Mouse (Mus musculus): ENCODE data around the gene Ins2. TPM values are rescaled to one million over a fixed set of nuclear protein-coding genes. Genes with fewer than 3 reads are reported as not detected.

The Ins2 gene
- polyA plus RNA-seq, 1 experiment: not detected

GRCm38 (mm10) chr7:142669751-142670625, 73.2 kb downstream of the Ins2 start, which contains the start of gene Gm49394:
Gm49394 (minus strand) TSS chr7:142669942.
- H3K4me1 ChIP-seq (ENCODE audit: control insufficient read depth, insufficient read depth, insufficient read length, low read length): no peaks in the 10 kb centered on the region
- H3K27ac ChIP-seq (replicated peaks; ENCODE audit: low read depth, low read length): no peak within 1 kb of the TSS
- H3K4me3 ChIP-seq (ENCODE audit: insufficient read depth, low read depth, low read length): no peak within 1 kb of the TSS

DNA sequence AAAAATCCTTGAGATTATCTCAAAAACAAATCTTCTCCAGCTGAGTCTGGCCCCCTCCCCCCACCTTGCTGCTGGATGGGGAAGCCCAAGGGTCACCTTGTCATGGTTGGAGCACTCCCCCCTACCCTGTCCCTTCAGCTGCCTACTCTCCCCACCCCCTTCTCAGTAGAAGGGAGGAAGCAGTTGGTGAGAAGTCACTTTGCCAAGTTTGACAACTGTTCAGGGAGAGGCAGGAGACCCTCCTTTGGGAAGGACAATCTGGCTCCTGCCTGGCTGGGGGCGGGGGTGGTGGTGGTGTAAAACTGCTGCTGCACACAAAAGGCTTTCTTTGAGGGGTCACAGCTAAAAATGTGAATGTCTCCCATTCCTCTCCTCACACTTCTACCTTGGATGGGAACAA, 74.9 kb downstream of the Ins2 start:
- Histone ChIP-seq H3K4me1 (ENCODE audit: control insufficient read depth, insufficient read depth, insufficient read length, low read length) (no peaks in the 10 kb centered on the region), H3K27ac (replicated peaks; ENCODE audit: low read depth, low read length) (no peak overlapping the region), H3K4me3 (ENCODE audit: insufficient read depth, low read depth, low read length) (no peak overlapping the region)

DNA sequence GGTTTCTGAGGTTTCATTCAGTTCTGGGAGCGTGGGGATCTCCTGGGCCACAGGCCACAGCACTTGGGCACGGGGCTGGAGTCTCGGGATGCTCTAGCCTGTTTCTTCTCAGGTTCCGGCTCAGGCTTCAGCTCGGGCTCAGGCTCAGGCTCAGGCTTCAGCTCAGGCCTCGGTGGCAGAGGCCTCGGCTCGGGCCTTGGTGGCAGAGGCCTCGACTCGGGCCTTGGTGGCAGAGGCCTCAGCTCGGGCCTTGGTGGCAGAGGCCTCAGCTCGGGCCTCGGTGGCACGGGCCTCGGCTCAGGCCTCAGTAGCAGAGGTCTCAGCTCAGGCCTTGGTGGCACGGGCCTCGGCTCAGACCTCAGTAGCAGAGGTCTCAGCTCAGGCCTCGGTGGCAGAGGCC, 75.7 kb downstream of the Ins2 start:
- Histone ChIP-seq H3K27ac (replicated peaks; ENCODE audit: low read depth, low read length) (no peak overlapping the region), H3K4me3 (ENCODE audit: insufficient read depth, low read depth, low read length) (no peak overlapping the region), H3K4me1 (ENCODE audit: control insufficient read depth, insufficient read depth, insufficient read length, low read length) (no peaks in the 10 kb centered on the region)

GRCm38 (mm10) chr7:142666659-142667058, 76.5 kb downstream of the Ins2 start, which contains the start of gene Igf2:
Igf2 (minus strand) TSS chr7:142666816.
- Histone ChIP-seq H3K4me3 (ENCODE audit: insufficient read depth, low read depth, low read length) (no peak within 1 kb of the TSS), H3K4me1 (ENCODE audit: control insufficient read depth, insufficient read depth, insufficient read length, low read length) (no peaks in the 10 kb centered on the region), H3K27ac (replicated peaks; ENCODE audit: low read depth, low read length) (no peak within 1 kb of the TSS)

GRCm38 (mm10) chr7:142666109-142666508, 77.1 kb downstream of the Ins2 start:
- no peak overlapping the region for H3K4me3 ChIP-seq (ENCODE audit: insufficient read depth, low read depth, low read length)
- no peaks in the 10 kb centered on the region for H3K4me1 ChIP-seq (ENCODE audit: control insufficient read depth, insufficient read depth, insufficient read length, low read length)
- H3K27ac ChIP-seq (replicated peaks; ENCODE audit: low read depth, low read length): no peak overlapping the region

- no peak overlapping the region for H3K4me3 ChIP-seq (ENCODE audit: insufficient read depth, low read depth, low read length)
- H3K27ac ChIP-seq (replicated peaks; ENCODE audit: low read depth, low read length): no peak overlapping the region
- H3K4me1 ChIP-seq (ENCODE audit: control insufficient read depth, insufficient read depth, insufficient read length, low read length): no peaks in the 10 kb centered on the region
Measured at GRCm38 (mm10) chr7:142665364-142665763, 77.8 kb downstream of the Ins2 start.

- Histone ChIP-seq H3K4me3 (ENCODE audit: insufficient read depth, low read depth, low read length) (no peak overlapping the region), H3K4me1 (ENCODE audit: control insufficient read depth, insufficient read depth, insufficient read length, low read length) (no peaks in the 10 kb centered on the region), H3K27ac (replicated peaks; ENCODE audit: low read depth, low read length) (no peak overlapping the region)
Measured at GRCm38 (mm10) chr7:142664465-142665029, 78.6 kb downstream of the Ins2 start.

DNA sequence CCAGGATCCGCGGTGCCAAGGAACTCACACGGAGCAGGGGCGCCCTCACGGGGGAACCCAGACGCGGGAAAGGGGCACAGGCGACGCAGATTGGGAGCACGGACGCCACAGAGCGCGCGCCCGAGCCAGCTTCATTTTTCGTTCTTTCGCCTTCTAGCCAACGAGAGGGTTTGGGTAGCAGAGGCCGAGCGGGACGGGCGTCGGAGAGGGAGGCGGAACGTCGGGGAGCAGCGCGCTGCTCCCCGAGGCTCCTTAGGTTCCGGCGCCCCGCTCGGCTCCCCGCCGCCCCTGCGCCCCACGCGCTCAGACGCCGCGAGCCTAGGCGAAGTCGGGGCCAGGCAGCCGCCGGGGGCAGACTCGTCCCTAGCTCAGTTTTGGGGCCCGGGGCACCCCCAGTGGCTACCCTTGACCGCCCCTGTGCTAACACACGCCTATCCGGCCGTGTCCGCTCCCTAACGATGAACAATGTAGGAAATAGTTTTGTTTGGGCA, 79.2 kb downstream of the Ins2 start:
- Histone ChIP-seq H3K4me3 (ENCODE audit: insufficient read depth, low read depth, low read length) (no peak overlapping the region), H3K4me1 (ENCODE audit: control insufficient read depth, insufficient read depth, insufficient read length, low read length) (no peaks in the 10 kb centered on the region; the same call in 1 of the 2 replicates), H3K27ac (replicated peaks; ENCODE audit: low read depth, low read length) (no peak overlapping the region)

GRCm38 (mm10) chr7:142663151-142663550, 80.0 kb downstream of the Ins2 start:
- Histone ChIP-seq H3K4me1 (ENCODE audit: control insufficient read depth, insufficient read depth, insufficient read length, low read length) (no peaks in the 10 kb centered on the region; the same call in 1 of the 2 replicates), H3K27ac (replicated peaks; ENCODE audit: low read depth, low read length) (no peak overlapping the region), H3K4me3 (ENCODE audit: insufficient read depth, low read depth, low read length) (no peak overlapping the region)

- no peaks in the 10 kb centered on the region; the same call in 1 of the 2 replicates for H3K4me1 ChIP-seq (ENCODE audit: control insufficient read depth, insufficient read depth, insufficient read length, low read length)
Measured at GRCm38 (mm10) chr7:142661811-142662210, 81.4 kb downstream of the Ins2 start.

DNA sequence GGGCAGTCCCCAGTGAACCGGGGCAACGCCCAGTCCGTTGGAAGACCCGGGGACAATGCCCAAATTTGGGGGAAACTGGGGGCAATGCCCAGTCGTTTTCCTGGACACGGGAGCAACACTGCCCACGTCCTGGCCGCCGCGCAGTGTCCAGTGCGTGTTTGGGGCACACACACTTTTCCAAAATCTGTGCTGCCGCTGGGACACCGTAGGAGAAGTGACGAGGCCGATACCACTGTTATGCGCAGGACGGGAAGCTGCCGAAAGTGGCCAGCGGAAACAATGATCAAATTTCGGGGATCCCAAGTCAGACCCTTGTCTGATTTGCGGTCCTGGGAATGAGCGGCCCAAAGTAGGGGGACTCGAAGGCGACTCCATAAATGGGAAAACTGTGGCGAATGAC, 82.1 kb downstream of the Ins2 start:
- no peaks in the 10 kb centered on the region; the same call in 1 of the 2 replicates for H3K4me1 ChIP-seq (ENCODE audit: control insufficient read depth, insufficient read depth, insufficient read length, low read length)
- H3K27ac ChIP-seq (replicated peaks; ENCODE audit: low read depth, low read length): no peak overlapping the region
- peak overlapping the region; percentile 26; the same call in 1 of the 2 replicates for H3K4me3 ChIP-seq (ENCODE audit: insufficient read depth, low read depth, low read length)

More at GRCm38 (mm10) chr7:142661811-142662210, 81.4 kb downstream of the Ins2 start:
- no peak overlapping the region for H3K4me3 ChIP-seq (ENCODE audit: insufficient read depth, low read depth, low read length)
- H3K27ac ChIP-seq (replicated peaks; ENCODE audit: low read depth, low read length): no peak overlapping the region

DNA sequence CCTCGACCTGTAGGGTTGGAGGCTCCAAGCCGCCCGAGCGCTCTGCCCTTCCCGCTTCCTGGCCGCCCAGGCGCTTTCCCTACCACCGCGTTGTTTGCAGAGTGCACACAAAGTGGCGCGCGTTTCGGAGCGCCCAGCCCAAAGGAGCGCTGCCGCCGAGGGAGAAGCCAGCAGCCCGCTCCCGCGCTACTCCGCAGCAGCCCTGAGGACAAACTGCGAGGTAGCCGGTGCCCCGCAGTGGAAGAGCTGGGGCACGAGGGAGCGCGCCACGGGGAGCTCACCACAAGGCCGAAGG, 82.6 kb downstream of the Ins2 start:
- Histone ChIP-seq H3K27ac (replicated peaks; ENCODE audit: low read depth, low read length) (no peak overlapping the region), H3K4me1 (ENCODE audit: control insufficient read depth, insufficient read depth, insufficient read length, low read length) (no peaks in the 10 kb centered on the region; the same call in 1 of the 2 replicates), H3K4me3 (ENCODE audit: insufficient read depth, low read depth, low read length) (peak overlapping the region; percentile 26)

GRCm38 (mm10) chr7:142659767-142660650, 83.2 kb downstream of the Ins2 start:
- H3K27ac ChIP-seq (replicated peaks; ENCODE audit: low read depth, low read length): no peak overlapping the region
- peak overlapping the region; percentile 26 for H3K4me3 ChIP-seq (ENCODE audit: insufficient read depth, low read depth, low read length)
- H3K4me1 ChIP-seq (ENCODE audit: control insufficient read depth, insufficient read depth, insufficient read length, low read length): no peaks in the 10 kb centered on the region; the same call in 1 of the 2 replicates

DNA sequence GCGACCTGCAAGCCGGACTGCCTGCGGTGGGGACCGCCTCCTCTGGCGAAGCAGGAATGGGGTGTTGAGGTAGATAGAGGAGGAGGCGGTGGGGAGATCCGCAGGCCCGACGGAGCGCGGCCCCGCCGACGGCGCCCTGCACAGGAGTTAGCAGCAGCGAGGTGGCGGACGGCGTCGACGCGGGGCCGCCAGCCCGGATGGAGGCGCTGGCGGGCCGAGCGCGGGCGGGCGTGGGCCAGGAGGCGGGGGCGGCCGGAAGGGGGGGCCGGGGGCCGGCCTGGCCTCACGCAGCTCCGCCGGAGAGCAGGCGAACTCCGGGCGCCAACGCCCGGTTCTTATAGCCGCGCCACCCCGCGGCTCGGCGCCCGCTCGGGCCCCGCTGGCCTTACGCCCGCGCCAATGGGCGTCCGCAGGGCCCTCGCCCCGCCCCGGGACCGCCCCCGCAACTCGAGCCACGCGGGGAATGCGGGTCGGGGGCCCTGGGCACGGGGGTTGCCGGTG, 84.0 kb downstream of the Ins2 start:
- no peak overlapping the region for H3K27ac ChIP-seq (replicated peaks; ENCODE audit: low read depth, low read length)
- H3K4me1 ChIP-seq (ENCODE audit: control insufficient read depth, insufficient read depth, insufficient read length, low read length): no peaks in the 10 kb centered on the region; the same call in 1 of the 2 replicates
- peak overlapping the region; percentile 60 for H3K4me3 ChIP-seq (ENCODE audit: insufficient read depth, low read depth, low read length)

Data from brown adipose tissue, adult 24 weeks (tissue).